Mouse (Mus musculus) stomach, embryonic 16.5 days (tissue): ENCODE data around the gene Wdr72. TPM values are rescaled to one million over a fixed set of nuclear protein-coding genes. Genes with fewer than 3 reads are reported as not detected.
A peak's percentile ranks its signal among the peaks of the same experiment; 100 is the strongest.

Experiments
- ATAC-seq: fragments of 200-750 bp; cut with Nextera tagmentation; 2 replicates; pipeline ENCODE4 v1.8.0; 2017; ENCODE audit warnings: moderate number of reproducible peaks, moderate TSS enrichment; ENCODE audit not compliant: insufficient read depth, low FRiP score
- H3K27ac ChIP-seq: fragments of 300-500 bp; sonication (generic); 2 replicates; pipeline ENCODE4 v1.5.1; 2014; ENCODE audit warnings: low read length
- H3K27me3 ChIP-seq: fragments of 300-500 bp; sonication (generic); 2 replicates; pipeline ENCODE4 v1.6.1; 2014; ENCODE audit warnings: low read length, control low read depth, mixed read lengths; ENCODE audit not compliant: control insufficient read depth, insufficient read depth
- H3K36me3 ChIP-seq: fragments of 300-500 bp; sonication (generic); 2 replicates; pipeline ENCODE4 v1.6.1; 2014; ENCODE audit warnings: low read length; ENCODE audit not compliant: control insufficient read depth, insufficient read depth
- H3K4me1 ChIP-seq: fragments of 300-500 bp; sonication (generic); 2 replicates; pipeline ENCODE4 v1.6.1; 2014; ENCODE audit warnings: low read length, control low read depth, mixed read lengths; ENCODE audit not compliant: control insufficient read depth, insufficient read depth
- H3K4me2 ChIP-seq: fragments of 300-500 bp; sonication (generic); 2 replicates; pipeline ENCODE4 v1.6.1; 2014; ENCODE audit warnings: low read depth, low read length, mixed read lengths
- H3K4me3 ChIP-seq: fragments of 300-500 bp; sonication (generic); replicated peaks from 2 replicates; pipeline ENCODE4 v1.5.1; 2014; ENCODE audit warnings: mild to moderate bottlenecking, low read length
- H3K9ac ChIP-seq: fragments of 300-500 bp; sonication (generic); 2 replicates; pipeline ENCODE4 v1.6.1; 2014; ENCODE audit warnings: low read length
- H3K9me3 ChIP-seq: fragments of 300-500 bp; sonication (generic); replicated peaks from 2 replicates; pipeline ENCODE4 v1.6.1; 2016; ENCODE audit warnings: low read length, control low read depth; ENCODE audit not compliant: control insufficient read depth
- WGBS: fragments of 180-500 bp; shearing (Covaris S2); extraction: QIAGEN DNeasy Blood & Tissue Kit; methylation state at CpG from one replicate; pipeline ENCODE4 v1.1.7; 2014; 5-methylcytosine and 5-hydroxymethylcytosine counted together
- polyA plus RNA-seq: library from polyadenylated mRNA; unstranded; fragments of >200 nt; fragmentation: Nextera tagmentation; extraction: Ambion mirVana; gene quantifications from 2 replicates; pipeline ENCODE4 v1.2.1, GENCODE M21; 2015

Gene Wdr72
- polyA plus RNA-seq = 2.1 TPM in 2 replicates

- Histone ChIP-seq H3K4me3 (peak within 1 kb of the TSS; percentile 46), H3K4me2 (peak within 1 kb of the TSS; percentile 62), H3K27me3 (no peaks in the 10 kb centered on the region), H3K9ac (peak within 1 kb of the TSS; percentile 66), H3K4me1 (peaks cover 5% of the 10 kb centered on the region; the same call in 1 of the 2 replicates), H3K36me3 (no peaks in the 10 kb centered on the region), H3K27ac (no peak within 1 kb of the TSS), H3K9me3 (no peaks in the 10 kb centered on the region)
- ATAC-seq = peak; percentile 69
- 5% methylated on average over 16 of the region's 17 CpGs for WGBS
These were observed at the start of gene Wdr72 for GRCm38 (mm10) chr9:74109761-74110460. Gene Wdr72, plus strand, starts transcription at chr9:74110356.

GRCm38 (mm10) chr9:74066278-74066677, 43.9 kb upstream of the Wdr72 start:
- Histone ChIP-seq H3K36me3 (no peaks in the 10 kb centered on the region), H3K27me3 (no peaks in the 10 kb centered on the region; the same call in 1 of the 2 replicates), H3K9ac (no peak overlapping the region), H3K4me3 (no peak overlapping the region), H3K9me3 (no peaks in the 10 kb centered on the region), H3K4me1 (no peaks in the 10 kb centered on the region), H3K4me2 (no peak overlapping the region), H3K27ac (no peak overlapping the region)
- 75% methylated on average over 3 of the region's 3 CpGs for WGBS
- ATAC-seq = no peak

- H3K9me3 ChIP-seq = no peaks in the 10 kb centered on the region
- H3K4me1 ChIP-seq = no peaks in the 10 kb centered on the region
- no peak for ATAC-seq
- no peaks in the 10 kb centered on the region; the same call in 1 of the 2 replicates for H3K27me3 ChIP-seq
- no peak overlapping the region for H3K27ac ChIP-seq
- WGBS = 60% methylated on average over 10 of the region's 10 CpGs
- no peaks in the 10 kb centered on the region for H3K36me3 ChIP-seq
- no peak overlapping the region for H3K4me2 ChIP-seq
- no peak overlapping the region for H3K4me3 ChIP-seq
- no peak overlapping the region for H3K9ac ChIP-seq
These were observed 43.4 kb upstream of the Wdr72 start for GRCm38 (mm10) chr9:74066766-74067165.

- no peaks in the 10 kb centered on the region for H3K36me3 ChIP-seq
- H3K9ac ChIP-seq = no peak overlapping the region
- no peaks in the 10 kb centered on the region for H3K4me1 ChIP-seq
- H3K27me3 ChIP-seq = no peaks in the 10 kb centered on the region
- no peak for ATAC-seq
- H3K4me3 ChIP-seq = no peak overlapping the region
- H3K4me2 ChIP-seq = no peak overlapping the region
- no peaks in the 10 kb centered on the region for H3K9me3 ChIP-seq
- no peak overlapping the region for H3K27ac ChIP-seq
- 72% methylated on average over 2 of the region's 2 CpGs for WGBS
These were observed 34.2 kb upstream of the Wdr72 start for GRCm38 (mm10) chr9:74075958-74076357.

- no peaks in the 10 kb centered on the region for H3K36me3 ChIP-seq
- H3K4me3 ChIP-seq = no peak overlapping the region
- H3K9ac ChIP-seq = no peak overlapping the region
- no peak overlapping the region for H3K27ac ChIP-seq
- ATAC-seq = no peak
- H3K9me3 ChIP-seq = no peaks in the 10 kb centered on the region
- H3K27me3 ChIP-seq = no peaks in the 10 kb centered on the region
- H3K4me2 ChIP-seq = no peak overlapping the region
- H3K4me1 ChIP-seq = no peaks in the 10 kb centered on the region
These were observed 31.7 kb upstream of the Wdr72 start for GRCm38 (mm10) chr9:74078458-74078857.

- Histone ChIP-seq H3K4me2 (no peak overlapping the region), H3K36me3 (no peaks in the 10 kb centered on the region)
- no peak for ATAC-seq
These were observed 29.9 kb upstream of the Wdr72 start for GRCm38 (mm10) chr9:74080241-74080640.

GRCm38 (mm10) chr9:74101591-74101990, 8.6 kb upstream of the Wdr72 start:
- H3K4me2 ChIP-seq = no peak overlapping the region
- no peak overlapping the region for H3K4me3 ChIP-seq
- no peak overlapping the region for H3K27ac ChIP-seq
- H3K9me3 ChIP-seq = no peaks in the 10 kb centered on the region
- H3K27me3 ChIP-seq = no peaks in the 10 kb centered on the region
- H3K36me3 ChIP-seq = no peaks in the 10 kb centered on the region
- no peak overlapping the region for H3K9ac ChIP-seq
- ATAC-seq = no peak
- no peaks in the 10 kb centered on the region for H3K4me1 ChIP-seq

More at GRCm38 (mm10) chr9:74080241-74080640, 29.9 kb upstream of the Wdr72 start:
- Histone ChIP-seq H3K27ac (no peak overlapping the region), H3K4me3 (no peak overlapping the region), H3K4me1 (no peaks in the 10 kb centered on the region), H3K9me3 (no peaks in the 10 kb centered on the region), H3K27me3 (no peaks in the 10 kb centered on the region), H3K9ac (no peak overlapping the region)
- 23% methylated on average over 5 of the region's 5 CpGs for WGBS

GRCm38 (mm10) chr9:74102615-74103014, 7.5 kb upstream of the Wdr72 start:
- no peaks in the 10 kb centered on the region for H3K27me3 ChIP-seq
- H3K4me3 ChIP-seq = no peak overlapping the region
- no peaks in the 10 kb centered on the region for H3K9me3 ChIP-seq
- no peak for ATAC-seq
- no peak overlapping the region for H3K27ac ChIP-seq
- WGBS = 82% methylated on average over 1 of the region's 1 CpGs
- no peak overlapping the region for H3K9ac ChIP-seq
- no peak overlapping the region for H3K4me2 ChIP-seq
- H3K4me1 ChIP-seq = no peaks in the 10 kb centered on the region
- H3K36me3 ChIP-seq = no peaks in the 10 kb centered on the region

GRCm38 (mm10) chr9:74110461-74110816, 283 bp downstream of the Wdr72 start:
- WGBS = 4% methylated on average over 7 of the region's 7 CpGs
- Histone ChIP-seq H3K4me3 (peak overlapping the region; percentile 46), H3K9ac (peak overlapping the region; percentile 66), H3K9me3 (no peaks in the 10 kb centered on the region), H3K36me3 (no peaks in the 10 kb centered on the region), H3K4me1 (peaks cover 5% of the 10 kb centered on the region; the same call in 1 of the 2 replicates), H3K27me3 (no peaks in the 10 kb centered on the region), H3K27ac (no peak overlapping the region), H3K4me2 (peak overlapping the region; percentile 62)
- ATAC-seq = peak; percentile 13; the same call in 1 of the 2 replicates
